Mouse (Mus musculus) thymus, postnatal 14 days (tissue): ENCODE results near the gene Nfxl1.

Source experiments
- DNase-seq: peaks from one replicate; pipeline ENCODE4 v3.0.0; 2021

Nfxl1 gene

DNA sequence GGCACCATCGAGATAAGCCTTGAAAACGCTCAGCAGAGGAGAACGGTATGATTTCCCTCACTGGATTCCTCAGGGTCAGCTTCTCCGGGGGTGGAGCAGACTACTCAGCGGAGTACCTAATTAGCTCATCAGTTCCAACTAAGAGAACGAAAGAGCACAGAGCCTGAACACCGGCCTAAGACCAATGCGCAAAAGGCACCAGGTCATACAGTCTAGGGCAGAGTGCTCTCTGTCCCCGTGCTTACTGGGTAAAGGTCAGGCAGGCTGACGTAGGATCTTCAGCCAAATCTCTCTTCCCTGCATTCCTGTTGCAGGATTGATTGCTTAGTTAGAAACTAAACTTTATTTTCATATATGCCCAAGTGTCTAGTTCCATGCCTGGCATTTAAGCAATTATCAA lies 61.2 kb downstream of the Nfxl1 start:
- no peak for DNase-seq

DNA sequence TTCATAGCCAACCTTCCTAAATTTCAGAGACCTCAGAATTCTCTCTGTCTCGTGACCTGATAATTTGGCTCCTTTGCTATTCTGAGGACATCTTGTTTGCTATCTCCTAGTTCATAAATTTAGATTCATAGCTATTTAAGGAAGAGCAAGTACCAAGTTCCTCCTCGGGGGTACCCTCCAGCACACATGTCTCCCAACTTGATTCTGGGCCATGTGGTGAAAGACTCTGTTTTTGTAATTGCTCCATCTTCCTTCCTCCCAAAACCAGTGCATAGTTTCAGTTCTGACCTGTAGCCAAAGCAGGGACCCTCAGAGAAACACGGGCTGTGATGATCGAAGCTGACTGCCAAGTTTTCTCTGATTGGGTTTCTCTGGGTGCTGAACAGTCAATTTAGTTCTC lies 62.7 kb downstream of the Nfxl1 start:
- DNase-seq, result no peak

- no peak for DNase-seq
Measured at GRCm38 (mm10) chr5:72493906-72494305, 65.6 kb downstream of the Nfxl1 start.

DNA sequence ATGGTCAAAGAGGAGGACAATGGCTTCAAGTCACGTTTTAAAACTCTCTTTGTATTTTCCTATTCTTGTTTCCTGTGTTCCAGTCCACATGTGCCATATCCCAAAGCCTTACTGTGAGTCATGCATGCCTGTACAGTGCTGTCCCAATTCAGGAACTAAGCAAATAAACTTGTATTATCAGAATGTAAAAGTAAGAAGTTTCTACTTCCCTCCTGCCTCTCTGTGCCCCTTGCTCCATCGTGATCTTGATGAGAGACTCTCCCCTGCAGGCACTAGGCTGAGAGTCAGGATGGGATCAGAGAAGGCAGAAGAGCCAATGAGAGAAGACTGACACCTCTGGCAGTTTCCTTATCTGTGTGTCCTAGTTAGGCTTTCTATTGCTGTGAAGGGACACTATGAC lies 68.3 kb downstream of the Nfxl1 start:
- DNase-seq, result no peak

- no peak for DNase-seq
Measured at GRCm38 (mm10) chr5:72480456-72480855, 79.0 kb downstream of the Nfxl1 start.

GRCm38 (mm10) chr5:72472317-72473009 lies 87.0 kb downstream of the Nfxl1 start:
- no peak for DNase-seq

- no peak for DNase-seq
Measured at GRCm38 (mm10) chr5:72471746-72472145, 87.7 kb downstream of the Nfxl1 start.

GRCm38 (mm10) chr5:72464932-72465331 lies 94.6 kb downstream of the Nfxl1 start:
- DNase-seq, result no peak
